Mouse (Mus musculus): Measurements from ENCODE around the gene Oxld1.

Oxld1 gene

GRCm38 (mm10) chr11:120457772-120458751 is at the start of gene Oxld1, which contains the start of gene Ccdc137:
Oxld1 (minus strand) TSS chr11:120458068.
Ccdc137 (plus strand) TSS chr11:120458115.
- DNase-seq (ENCODE audit: low spot score in 2 of 2) = peak; percentile 80 to 81

GRCm38 (mm10) chr11:120506899-120507298 is 49.0 kb upstream of the Oxld1 start:
- no peak for DNase-seq (ENCODE audit: low spot score in 2 of 2)

GRCm38 (mm10) chr11:120505661-120506060 is 47.8 kb upstream of the Oxld1 start:
- DNase-seq (ENCODE audit: low spot score in 2 of 2) = no peak

- no peak for DNase-seq (ENCODE audit: low spot score in 2 of 2)
Measured at GRCm38 (mm10) chr11:120501701-120502100, 43.8 kb upstream of the Oxld1 start.

- DNase-seq (ENCODE audit: low spot score in 2 of 2) = no peak
Measured at GRCm38 (mm10) chr11:120501018-120501417, 43.1 kb upstream of the Oxld1 start.

GRCm38 (mm10) chr11:120500357-120500756 is 42.5 kb upstream of the Oxld1 start:
- no peak for DNase-seq (ENCODE audit: low spot score in 2 of 2)

- DNase-seq (ENCODE audit: low spot score in 2 of 2) = no peak
Measured at GRCm38 (mm10) chr11:120499894-120500293, 42.0 kb upstream of the Oxld1 start.

- no peak for DNase-seq (ENCODE audit: low spot score in 2 of 2)
Measured at GRCm38 (mm10) chr11:120498891-120499290, 41.0 kb upstream of the Oxld1 start.

GRCm38 (mm10) chr11:120498226-120498625 is 40.4 kb upstream of the Oxld1 start:
- no peak for DNase-seq (ENCODE audit: low spot score in 2 of 2)

GRCm38 (mm10) chr11:120497436-120497835 is 39.6 kb upstream of the Oxld1 start:
- no peak for DNase-seq (ENCODE audit: low spot score in 2 of 2)

GRCm38 (mm10) chr11:120493911-120494310 is 36.0 kb upstream of the Oxld1 start:
- DNase-seq (ENCODE audit: low spot score in 2 of 2) = no peak

- no peak for DNase-seq (ENCODE audit: low spot score in 2 of 2)
Measured at GRCm38 (mm10) chr11:120493351-120493750, 35.5 kb upstream of the Oxld1 start.

- DNase-seq (ENCODE audit: low spot score in 2 of 2) = no peak
Measured at GRCm38 (mm10) chr11:120492878-120493203, 35.0 kb upstream of the Oxld1 start.

- DNase-seq (ENCODE audit: low spot score in 2 of 2) = peak; percentile 47 to 62
Measured at GRCm38 (mm10) chr11:120492024-120492877, 34.4 kb upstream of the Oxld1 start.

- peak; percentile 89 to 90 for DNase-seq (ENCODE audit: low spot score in 2 of 2)
Measured at GRCm38 (mm10) chr11:120491317-120492023, 33.6 kb upstream of the Oxld1 start, which contains the start of gene Slc25a10. Slc25a10 (plus strand) TSS chr11:120491840.

- no peak for DNase-seq (ENCODE audit: low spot score in 2 of 2)
Measured at GRCm38 (mm10) chr11:120490291-120491046, 32.6 kb upstream of the Oxld1 start.

- peak; percentile 74 to 75 for DNase-seq (ENCODE audit: low spot score in 2 of 2)
Measured at GRCm38 (mm10) chr11:120489054-120489761, 31.3 kb upstream of the Oxld1 start.

GRCm38 (mm10) chr11:120488516-120488915 is 30.6 kb upstream of the Oxld1 start:
- no peak for DNase-seq (ENCODE audit: low spot score in 2 of 2)

- DNase-seq (ENCODE audit: low spot score in 2 of 2) = no peak
Measured at GRCm38 (mm10) chr11:120485251-120485650, 27.4 kb upstream of the Oxld1 start.

GRCm38 (mm10) chr11:120484265-120484981 is 26.6 kb upstream of the Oxld1 start, which contains the start of gene Mrpl12:
Mrpl12 (plus strand) TSS chr11:120484613.
- DNase-seq (ENCODE audit: low spot score in 2 of 2) = peak; percentile 90 to 91

All from heart, adult 9 months (tissue).